Mouse (Mus musculus): Measurements from ENCODE around the gene Uncx.

Uncx gene

GRCm38 (mm10) chr5:139543214-139543613, at the start of gene Uncx:
TSS of gene Uncx (plus strand) at chr5:139543494.
- DNase-seq (ENCODE audit: low spot score in 2 of 2), result no peak

GRCm38 (mm10) chr5:139493690-139494089, 49.6 kb upstream of the Uncx start:
- DNase-seq (ENCODE audit: low spot score in 2 of 2), result no peak

- no peak for DNase-seq (ENCODE audit: low spot score in 2 of 2)
These were observed 48.1 kb upstream of the Uncx start for GRCm38 (mm10) chr5:139495019-139495669.

- DNase-seq (ENCODE audit: low spot score in 2 of 2), result no peak
These were observed 46.4 kb upstream of the Uncx start for GRCm38 (mm10) chr5:139496939-139497338.

- no peak for DNase-seq (ENCODE audit: low spot score in 2 of 2)
These were observed 44.5 kb upstream of the Uncx start for GRCm38 (mm10) chr5:139498791-139499190.

- DNase-seq (ENCODE audit: low spot score in 2 of 2), result no peak
These were observed 41.0 kb upstream of the Uncx start for GRCm38 (mm10) chr5:139502281-139502680.

GRCm38 (mm10) chr5:139505073-139505606, 38.2 kb upstream of the Uncx start:
- peak in 1 of 2 experiments; percentile 65 for DNase-seq (ENCODE audit: low spot score in 2 of 2)

GRCm38 (mm10) chr5:139506207-139506606, 37.1 kb upstream of the Uncx start:
- no peak for DNase-seq (ENCODE audit: low spot score in 2 of 2)

GRCm38 (mm10) chr5:139510682-139511366, 32.5 kb upstream of the Uncx start:
- DNase-seq (ENCODE audit: low spot score in 2 of 2), result no peak

- no peak for DNase-seq (ENCODE audit: low spot score in 2 of 2)
These were observed 31.1 kb upstream of the Uncx start for GRCm38 (mm10) chr5:139512201-139512600.

GRCm38 (mm10) chr5:139516281-139516680, 27.0 kb upstream of the Uncx start:
- no peak for DNase-seq (ENCODE audit: low spot score in 2 of 2)

- peak in 1 of 2 experiments; percentile 28 for DNase-seq (ENCODE audit: low spot score in 2 of 2)
These were observed 23.0 kb upstream of the Uncx start for GRCm38 (mm10) chr5:139520069-139520834.

GRCm38 (mm10) chr5:139521987-139522386, 21.3 kb upstream of the Uncx start:
- no peak for DNase-seq (ENCODE audit: low spot score in 2 of 2)

GRCm38 (mm10) chr5:139528851-139529250, 14.4 kb upstream of the Uncx start:
- DNase-seq (ENCODE audit: low spot score in 2 of 2), result no peak

GRCm38 (mm10) chr5:139535386-139535919, 7.8 kb upstream of the Uncx start:
- no peak for DNase-seq (ENCODE audit: low spot score in 2 of 2)

- peak; percentile 22 to 59 for DNase-seq (ENCODE audit: low spot score in 2 of 2)
These were observed 6.9 kb upstream of the Uncx start for GRCm38 (mm10) chr5:139536211-139536910.

GRCm38 (mm10) chr5:139536911-139537738, 6.2 kb upstream of the Uncx start:
- no peak for DNase-seq (ENCODE audit: low spot score in 2 of 2)

GRCm38 (mm10) chr5:139537739-139538135, 5.6 kb upstream of the Uncx start:
- no peak for DNase-seq (ENCODE audit: low spot score in 2 of 2)

- no peak for DNase-seq (ENCODE audit: low spot score in 2 of 2)
These were observed 1.9 kb upstream of the Uncx start for GRCm38 (mm10) chr5:139541151-139542042.

GRCm38 (mm10) chr5:139542043-139542365, 1.3 kb upstream of the Uncx start:
- DNase-seq (ENCODE audit: low spot score in 2 of 2), result no peak

Data from frontal cortex, postnatal 10 days (tissue).